11 mouse cellular contexts compared by ENCODE assay signal in genomic region chr9:61279044-61279543, GRCm38 (mm10).
A peak's percentile ranks its signal among the peaks of the same experiment; 100 is the strongest.
DNase-seq lines count a peak whose midpoint lies in the region; ATAC-seq and TF ChIP-seq lines count a peak whose summit lies in the region.
"Had no signal": no experiment of that assay in that cellular context is flagged by ENCODE, and none has a peak within 500 bp of the region (broad histone marks: within the 10 kb centered on the region; RNA-seq: fewer than 3 reads in every experiment).

No protein-coding gene starts in this region.

- no peak for DNase-seq in heart, adult 8-10 months (ENCODE audit: low spot score)
- DNase-seq in brain, embryonic 14.5 days (ENCODE audit: low read depth), result peak; percentile 85
- DNase-seq in forebrain, embryonic 14.5 days (ENCODE audit: low spot score), result peak; percentile 64
- DNase-seq in layer of hippocampus, adult 9-11 months, result no peak
- no peak for DNase-seq in urinary bladder, postnatal 10 days (ENCODE audit: low spot score)
- DNase-seq: adrenal gland, adult 2 months; gastrocnemius, postnatal 14 days; lung, adult 2 months had no signal

- peak; percentile 16; the same call in 1 of the 2 replicates for TF ChIP-seq CTCF in brain, embryonic 14.5 days (IDR thresholded peaks at IDR 0.05; ENCODE audit: borderline replicate concordance, extremely low read depth, insufficient read depth, insufficient read length)

- peaks cover 23% of the 10 kb centered on the region for H3K4me1 ChIP-seq in heart, embryonic 12.5 days (replicated peaks)
- H3K4me1 ChIP-seq in forebrain, embryonic 14.5 days (ENCODE audit: control insufficient read depth, insufficient read depth, low read length), result peaks cover 27% of the 10 kb centered on the region
- H3K4me1 ChIP-seq in midbrain, embryonic 12.5 days, result peaks cover 26% of the 10 kb centered on the region

- no peak overlapping the region for H3K9ac ChIP-seq in heart, embryonic 12.5 days
- H3K9ac ChIP-seq in forebrain, embryonic 14.5 days (ENCODE audit: low read length), result peak overlapping the region; percentile 40; the same call in 1 of the 2 replicates
- 0 out of 2 replicates have a peak overlapping the region, but pooled peaks have one; percentile 11 for H3K9ac ChIP-seq in midbrain, embryonic 12.5 days (replicated peaks)

- no peaks in the 10 kb centered on the region for H3K36me3 ChIP-seq in heart, embryonic 12.5 days
- H3K36me3 ChIP-seq in forebrain, embryonic 14.5 days (ENCODE audit: control insufficient read depth, insufficient read depth, low read length), result no peaks in the 10 kb centered on the region
- H3K36me3 ChIP-seq in midbrain, embryonic 12.5 days, result no peaks in the 10 kb centered on the region

- peaks cover 74% of the 10 kb centered on the region for H3K27me3 ChIP-seq in heart, embryonic 12.5 days (replicated peaks)
- 0 out of 2 replicates have a peak, but pooled peaks cover 4% of the 10 kb centered on the region for H3K27me3 ChIP-seq in forebrain, embryonic 14.5 days (replicated peaks; ENCODE audit: control insufficient read depth, insufficient read depth, low read length)
- peaks cover 40% of the 10 kb centered on the region for H3K27me3 ChIP-seq in midbrain, embryonic 12.5 days

- no peak overlapping the region for H3K27ac ChIP-seq in heart, embryonic 12.5 days (ENCODE audit: poor library complexity, severe bottlenecking)
- H3K27ac ChIP-seq in forebrain, embryonic 14.5 days (ENCODE audit: low read depth, low read length), result 0 out of 2 replicates have a peak overlapping the region, but pooled peaks have one; percentile 60
- peak overlapping the region; percentile 77 for H3K27ac ChIP-seq in midbrain, embryonic 12.5 days (replicated peaks)

- no peak overlapping the region for H3K4me3 ChIP-seq in heart, embryonic 12.5 days
- no peak overlapping the region for H3K4me3 ChIP-seq in forebrain, embryonic 14.5 days (ENCODE audit: low read depth, low read length)
- H3K4me3 ChIP-seq in midbrain, embryonic 12.5 days, result no peak overlapping the region

- H3K9me3 ChIP-seq in heart, embryonic 12.5 days (replicated peaks), result no peaks in the 10 kb centered on the region
- no peaks in the 10 kb centered on the region for H3K9me3 ChIP-seq in forebrain, embryonic 14.5 days (replicated peaks; ENCODE audit: control insufficient read depth, low read length)
- no peaks in the 10 kb centered on the region for H3K9me3 ChIP-seq in midbrain, embryonic 12.5 days

- 22% methylated on average over 9 of the region's 9 CpGs for WGBS in heart, embryonic 12.5 days
- 11% methylated on average over 9 of the region's 9 CpGs for WGBS in forebrain, embryonic 14.5 days
- WGBS in midbrain, embryonic 12.5 days, result 19% methylated on average over 9 of the region's 9 CpGs

- TF ChIP-seq POLR2A in brain, embryonic 14.5 days (IDR thresholded peaks at IDR 0.05; ENCODE audit: borderline replicate concordance, extremely low read depth, insufficient read depth, insufficient read length, poor library complexity, severe bottlenecking), result no peak

- peak overlapping the region; percentile 64; the same call in 1 of the 2 replicates for H3K4me2 ChIP-seq in heart, embryonic 12.5 days
- H3K4me2 ChIP-seq in forebrain, embryonic 14.5 days (ENCODE audit: low read length), result 0 out of 2 replicates have a peak overlapping the region, but pooled peaks have one; percentile 10
- peak overlapping the region; percentile 21; the same call in 1 of the 2 replicates for H3K4me2 ChIP-seq in midbrain, embryonic 12.5 days (replicated peaks)

- ATAC-seq in heart, embryonic 12.5 days (ENCODE audit: insufficient number of reproducible peaks, low FRiP score), result no peak
- ATAC-seq in forebrain, embryonic 14.5 days, result peak; percentile 8; the same call in 1 of the 2 replicates
- ATAC-seq in midbrain, embryonic 12.5 days (ENCODE audit: low FRiP score, low read depth), result no peak
- no peak for ATAC-seq in erythroblast, adult 5-6 weeks (replicated peaks; ENCODE audit: low FRiP score, poor library complexity, severe bottlenecking)

Comparison
In these comparisons a context has a peak if more than half of its experiments do, and no peak if none do; other contexts are left out.
1. H3K4me2 ChIP-seq: peak in every context shown above with its lines; median percentile 64 in heart, embryonic 12.5 days; 21 in midbrain, embryonic 12.5 days; 10 in forebrain, embryonic 14.5 days.
2. DNase-seq: peak in brain, embryonic 14.5 days (single experiment) and forebrain, embryonic 14.5 days (single experiment); none in heart, adult 8-10 months (single experiment), layer of hippocampus, adult 9-11 months (single experiment) and urinary bladder, postnatal 10 days (single experiment).